Mouse (Mus musculus) lung, embryonic 15.5 days (tissue): Measurements from ENCODE around the gene Rragc. TPM values are rescaled to one million over a fixed set of nuclear protein-coding genes. Genes with fewer than 3 reads are reported as not detected.

ENCODE experiments used
- ATAC-seq: fragments of 200-750 bp; cut with Nextera tagmentation; 2 replicates; pipeline ENCODE4 v1.8.0; 2017; ENCODE audit warnings: moderate number of reproducible peaks, borderline replicate concordance; ENCODE audit not compliant: low FRiP score, low TSS enrichment; ENCODE audit errors: extremely low read depth
- H3K27ac ChIP-seq: fragments of 300-500 bp; sonication (generic); 2 replicates; pipeline ENCODE4 v1.5.1; 2015; ENCODE audit warnings: moderate library complexity, mild to moderate bottlenecking, inconsistent platforms
- H3K27me3 ChIP-seq: fragments of 300-500 bp; sonication (generic); 2 replicates; pipeline ENCODE4 v1.6.1; 2015; ENCODE audit warnings: inconsistent platforms
- H3K36me3 ChIP-seq: fragments of 300-500 bp; sonication (generic); 2 replicates; pipeline ENCODE4 v1.6.1; 2015; ENCODE audit warnings: inconsistent platforms
- H3K4me1 ChIP-seq: fragments of 300-500 bp; sonication (generic); 2 replicates; pipeline ENCODE4 v1.6.1; 2015; ENCODE audit warnings: inconsistent platforms
- H3K4me2 ChIP-seq: fragments of 300-500 bp; sonication (generic); 2 replicates; pipeline ENCODE4 v1.6.1; 2015; ENCODE audit warnings: inconsistent platforms, mild to moderate bottlenecking, moderate library complexity
- H3K4me3 ChIP-seq: fragments of 300-500 bp; sonication (generic); 2 replicates; pipeline ENCODE4 v1.5.1; 2015; ENCODE audit warnings: mild to moderate bottlenecking, inconsistent platforms
- H3K9ac ChIP-seq: fragments of 300-500 bp; sonication (generic); 2 replicates; pipeline ENCODE4 v1.6.1; 2015; ENCODE audit warnings: inconsistent platforms
- H3K9me3 ChIP-seq: fragments of 300-500 bp; sonication (generic); 2 replicates; pipeline ENCODE4 v1.6.1; 2016; ENCODE audit warnings: inconsistent platforms
- WGBS: fragments of 180-500 bp; shearing (Covaris S2); methylation state at CpG from one replicate; pipeline ENCODE4 v1.1.7; 2015; 5-methylcytosine and 5-hydroxymethylcytosine counted together
- polyA plus RNA-seq: library from polyadenylated mRNA; unstranded; fragments of >200 nt; fragmentation: Nextera tagmentation; extraction: Ambion mirVana; gene quantifications from 2 replicates; pipeline ENCODE4 v1.2.1, GENCODE M21; 2015

The Rragc gene
- 46.6 and 49.2 TPM in 2 replicates for polyA plus RNA-seq

GRCm38 (mm10) chr4:123916748-123917547 lies at the start of gene Rragc:
Gene Rragc (plus strand): TSS chr4:123917446.
- Histone ChIP-seq H3K27ac (peak within 1 kb of the TSS; percentile 74), H3K4me2 (peak within 1 kb of the TSS; percentile 86), H3K36me3 (peaks cover 30% of the 10 kb centered on the region), H3K9ac (peak within 1 kb of the TSS; percentile 91), H3K4me1 (peaks cover 19% of the 10 kb centered on the region), H3K9me3 (no peaks in the 10 kb centered on the region), H3K27me3 (no peaks in the 10 kb centered on the region), H3K4me3 (peak within 1 kb of the TSS; percentile 90)
- ATAC-seq = peak; percentile 100
- 1% methylated on average over 49 of the region's 49 CpGs for WGBS

GRCm38 (mm10) chr4:123893726-123894125 lies 23.5 kb upstream of the Rragc start:
- peak; percentile 86 for ATAC-seq
- 71% methylated on average over 5 of the region's 5 CpGs for WGBS
- no peaks in the 10 kb centered on the region for H3K9me3 ChIP-seq
- H3K27me3 ChIP-seq = no peaks in the 10 kb centered on the region
- H3K4me2 ChIP-seq = no peak overlapping the region
- no peak overlapping the region for H3K4me3 ChIP-seq
- H3K4me1 ChIP-seq = peaks cover 13% of the 10 kb centered on the region; the same call in 1 of the 2 replicates
- no peak overlapping the region for H3K9ac ChIP-seq
- 0 out of 2 replicates have a peak overlapping the region, but pooled peaks have one; percentile 15 for H3K27ac ChIP-seq
- no peaks in the 10 kb centered on the region for H3K36me3 ChIP-seq

- Histone ChIP-seq H3K4me3 (no peak overlapping the region), H3K9me3 (no peaks in the 10 kb centered on the region), H3K9ac (no peak overlapping the region), H3K27me3 (no peaks in the 10 kb centered on the region), H3K27ac (0 out of 2 replicates have a peak overlapping the region, but pooled peaks have one; percentile 15), H3K4me1 (peaks cover 13% of the 10 kb centered on the region; the same call in 1 of the 2 replicates), H3K4me2 (no peak overlapping the region), H3K36me3 (no peaks in the 10 kb centered on the region)
- 70% methylated on average over 4 of the region's 4 CpGs for WGBS
- ATAC-seq = no peak
Measured at GRCm38 (mm10) chr4:123894295-123894694, 23.0 kb upstream of the Rragc start.

GRCm38 (mm10) chr4:123898696-123899095 lies 18.6 kb upstream of the Rragc start:
- no peaks in the 10 kb centered on the region for H3K27me3 ChIP-seq
- no peak overlapping the region for H3K4me2 ChIP-seq
- no peak overlapping the region for H3K27ac ChIP-seq
- no peaks in the 10 kb centered on the region for H3K36me3 ChIP-seq
- H3K9me3 ChIP-seq = no peaks in the 10 kb centered on the region
- 11% methylated on average over 5 of the region's 5 CpGs for WGBS
- H3K9ac ChIP-seq = no peak overlapping the region
- no peak overlapping the region for H3K4me3 ChIP-seq
- peaks cover 9% of the 10 kb centered on the region; the same call in 1 of the 2 replicates for H3K4me1 ChIP-seq
- ATAC-seq = no peak

- H3K36me3 ChIP-seq = no peaks in the 10 kb centered on the region
- H3K9me3 ChIP-seq = no peaks in the 10 kb centered on the region
- H3K27me3 ChIP-seq = no peaks in the 10 kb centered on the region
- H3K9ac ChIP-seq = no peak overlapping the region
- no peak overlapping the region for H3K4me2 ChIP-seq
- ATAC-seq = no peak
- H3K27ac ChIP-seq = no peak overlapping the region
- H3K4me3 ChIP-seq = no peak overlapping the region
- H3K4me1 ChIP-seq = peaks cover 14% of the 10 kb centered on the region
- 73% methylated on average over 3 of the region's 3 CpGs for WGBS
Measured at GRCm38 (mm10) chr4:123903432-123903831, 13.8 kb upstream of the Rragc start.

- peak within 1 kb of the TSS; percentile 69 for H3K4me2 ChIP-seq
- no peaks in the 10 kb centered on the region for H3K36me3 ChIP-seq
- WGBS = under 1% methylated on average over 48 of the region's 49 CpGs
- peak within 1 kb of the TSS; percentile 83 for H3K27ac ChIP-seq
- H3K27me3 ChIP-seq = no peaks in the 10 kb centered on the region
- peak within 1 kb of the TSS; percentile 81 for H3K9ac ChIP-seq
- ATAC-seq = peak; percentile 100
- no peaks in the 10 kb centered on the region for H3K9me3 ChIP-seq
- peak within 1 kb of the TSS; percentile 88 for H3K4me3 ChIP-seq
- H3K4me1 ChIP-seq = peaks cover 14% of the 10 kb centered on the region
Measured at GRCm38 (mm10) chr4:123904333-123905125, 12.7 kb upstream of the Rragc start, which contains the start of gene Mycbp. Gene Mycbp (plus strand): TSS chr4:123904832.

GRCm38 (mm10) chr4:123905126-123905668 lies 12.0 kb upstream of the Rragc start:
- Histone ChIP-seq H3K27me3 (no peaks in the 10 kb centered on the region), H3K27ac (peak overlapping the region; percentile 83), H3K4me3 (peak overlapping the region; percentile 88), H3K4me1 (peaks cover 14% of the 10 kb centered on the region), H3K36me3 (peaks cover 6% of the 10 kb centered on the region; the same call in 1 of the 2 replicates), H3K4me2 (peak overlapping the region; percentile 69), H3K9ac (peak overlapping the region; percentile 81), H3K9me3 (no peaks in the 10 kb centered on the region)
- ATAC-seq = no peak
- WGBS = under 1% methylated on average over 32 of the region's 53 CpGs

- Histone ChIP-seq H3K4me3 (no peak overlapping the region), H3K4me1 (peaks cover 8% of the 10 kb centered on the region), H3K9me3 (no peaks in the 10 kb centered on the region), H3K4me2 (no peak overlapping the region), H3K36me3 (peaks cover 30% of the 10 kb centered on the region; the same call in 1 of the 2 replicates), H3K27me3 (no peaks in the 10 kb centered on the region), H3K27ac (no peak overlapping the region), H3K9ac (no peak overlapping the region)
- WGBS = 88% methylated on average over 4 of the region's 4 CpGs
- ATAC-seq = no peak
Measured at GRCm38 (mm10) chr4:123911503-123911902, 5.7 kb upstream of the Rragc start.

GRCm38 (mm10) chr4:123912431-123912830 lies 4.8 kb upstream of the Rragc start:
- Histone ChIP-seq H3K27me3 (no peaks in the 10 kb centered on the region), H3K36me3 (peaks cover 30% of the 10 kb centered on the region; the same call in 1 of the 2 replicates), H3K4me3 (no peak overlapping the region), H3K4me2 (no peak overlapping the region), H3K27ac (no peak overlapping the region), H3K4me1 (peaks cover 9% of the 10 kb centered on the region), H3K9ac (no peak overlapping the region), H3K9me3 (no peaks in the 10 kb centered on the region)
- whole genome bisulfite sequencing = 45% methylated on average over 2 of the region's 2 CpGs
- ATAC-seq = no peak

- H3K4me3 ChIP-seq = peak within 1 kb of the TSS; percentile 90
- peak within 1 kb of the TSS; percentile 91 for H3K9ac ChIP-seq
- H3K9me3 ChIP-seq = no peaks in the 10 kb centered on the region
- peak within 1 kb of the TSS; percentile 74 for H3K27ac ChIP-seq
- under 1% methylated on average over 60 of the region's 63 CpGs for WGBS
- H3K4me1 ChIP-seq = peaks cover 19% of the 10 kb centered on the region
- H3K4me2 ChIP-seq = peak within 1 kb of the TSS; percentile 86
- no peaks in the 10 kb centered on the region for H3K27me3 ChIP-seq
- peak; percentile 60; the same call in 1 of the 2 replicates for ATAC-seq
- H3K36me3 ChIP-seq = peaks cover 28% of the 10 kb centered on the region
Measured at GRCm38 (mm10) chr4:123917548-123918140, 398 bp downstream of the Rragc start, which contains the start of gene 4930535I16Rik. Gene 4930535I16Rik (minus strand): TSS chr4:123918022.

GRCm38 (mm10) chr4:123918851-123919250 lies 1.6 kb downstream of the Rragc start:
- Histone ChIP-seq H3K4me2 (peak overlapping the region; percentile 86), H3K36me3 (peaks cover 29% of the 10 kb centered on the region), H3K27me3 (no peaks in the 10 kb centered on the region), H3K9ac (no peak overlapping the region), H3K4me1 (peaks cover 19% of the 10 kb centered on the region), H3K9me3 (no peaks in the 10 kb centered on the region), H3K27ac (no peak overlapping the region), H3K4me3 (peak overlapping the region; percentile 90; the same call in 1 of the 2 replicates)
- ATAC-seq = no peak
- whole genome bisulfite sequencing = 67% methylated on average over 2 of the region's 2 CpGs
